Mouse (Mus musculus) urinary bladder, adult 2 months (tissue): ENCODE measurements around the gene Rtraf. TPM values are rescaled to one million over a fixed set of nuclear protein-coding genes. Genes with fewer than 3 reads are reported as not detected.

Source experiments
- DNase-seq: peaks from one replicate; pipeline ENCODE4 v3.0.0; 2022; ENCODE audit warnings: low spot score
- polyA plus RNA-seq: library from polyadenylated mRNA; depleted of rRNA; stranded (reverse); fragments of >200 nt; gene quantifications from 2 replicates; pipeline ENCODE4 v1.2.3, GENCODE M21; 2012

Rtraf gene
- polyA plus RNA-seq, 1 experiment, result 109 TPM

DNA sequence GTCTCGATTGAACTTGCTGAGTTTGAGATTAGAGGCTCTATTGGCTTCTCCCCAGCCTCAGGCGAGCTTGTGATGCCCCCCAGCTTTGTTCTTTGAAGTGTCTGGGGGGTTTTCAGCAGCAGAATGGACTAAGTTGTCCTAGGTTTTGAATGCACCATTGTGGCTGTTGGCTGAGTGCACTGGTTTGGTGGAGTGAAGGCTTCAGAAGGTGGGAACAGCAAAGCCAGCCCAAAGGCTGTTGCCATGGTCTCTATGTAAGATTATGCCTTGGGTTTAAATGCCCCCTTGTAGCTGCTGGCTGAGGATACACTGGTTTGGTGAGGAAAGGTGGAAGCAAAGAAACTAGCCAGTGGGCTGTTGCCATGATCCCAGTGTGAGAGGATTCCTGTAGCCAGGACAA is 23.1 kb downstream of the Rtraf start:
- DNase-seq, result no peak

DNA sequence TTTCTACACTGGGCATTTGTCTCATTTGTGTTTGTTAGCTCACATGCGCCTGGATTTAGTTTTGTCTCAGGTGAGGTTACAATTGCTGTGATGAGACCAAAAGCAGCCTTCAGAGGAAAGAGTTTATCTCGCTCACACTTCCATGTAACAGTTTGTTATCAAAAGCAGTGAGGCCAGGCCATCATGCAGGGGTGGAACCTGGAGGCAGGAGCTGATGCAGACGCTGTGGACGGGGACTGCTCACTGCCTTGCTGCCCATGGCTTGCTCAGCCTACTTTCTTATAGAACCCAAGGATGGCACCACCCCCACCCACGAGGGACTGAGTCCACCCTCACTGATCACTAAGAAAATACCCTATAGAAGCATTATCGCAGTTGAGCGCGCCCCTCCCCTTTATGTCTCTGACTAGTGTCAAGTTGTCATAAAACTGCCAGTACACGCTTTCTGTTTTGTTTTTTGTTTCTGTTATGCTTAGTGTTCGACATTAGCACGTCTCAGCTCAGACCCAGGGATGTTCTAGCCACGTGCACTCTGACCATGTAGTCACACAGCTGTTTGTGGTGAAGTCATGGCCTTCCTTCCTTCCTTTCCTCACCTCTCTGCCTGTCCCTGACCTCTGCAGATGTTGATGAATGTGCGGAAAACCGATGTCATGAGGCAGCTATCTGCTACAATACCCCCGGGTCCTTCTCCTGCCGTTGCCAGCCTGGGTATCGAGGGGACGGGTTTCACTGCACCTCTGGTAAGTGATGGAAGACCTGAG is 26.9 kb downstream of the Rtraf start:
- no peak for DNase-seq

GRCm38 (mm10) chr14:19794881-19795280 is 28.7 kb downstream of the Rtraf start:
- DNase-seq, result no peak

DNA sequence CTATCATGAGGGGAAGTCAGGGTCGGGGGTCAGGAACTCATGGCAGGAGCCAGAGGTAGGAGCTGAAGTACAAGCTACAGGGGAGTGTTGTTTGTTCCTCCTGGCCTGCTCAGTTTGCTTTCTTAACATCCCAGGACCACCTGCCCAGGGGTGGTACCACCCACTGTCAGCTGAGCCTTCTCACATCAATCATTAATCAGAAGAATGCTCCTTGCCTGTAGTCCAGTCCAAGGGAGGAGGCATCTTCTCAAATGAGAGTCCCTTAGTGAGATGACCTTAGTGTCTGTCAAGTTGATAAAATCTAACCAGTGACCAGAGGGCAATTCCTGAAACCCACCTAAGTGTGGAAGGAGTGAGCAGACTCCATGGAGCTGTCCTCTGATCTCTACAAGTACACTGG is 35.2 kb downstream of the Rtraf start:
- DNase-seq, result no peak

GRCm38 (mm10) chr14:19785797-19786588 is 37.6 kb downstream of the Rtraf start:
- DNase-seq, result no peak

GRCm38 (mm10) chr14:19777945-19778344 is 45.7 kb downstream of the Rtraf start:
- no peak for DNase-seq

DNA sequence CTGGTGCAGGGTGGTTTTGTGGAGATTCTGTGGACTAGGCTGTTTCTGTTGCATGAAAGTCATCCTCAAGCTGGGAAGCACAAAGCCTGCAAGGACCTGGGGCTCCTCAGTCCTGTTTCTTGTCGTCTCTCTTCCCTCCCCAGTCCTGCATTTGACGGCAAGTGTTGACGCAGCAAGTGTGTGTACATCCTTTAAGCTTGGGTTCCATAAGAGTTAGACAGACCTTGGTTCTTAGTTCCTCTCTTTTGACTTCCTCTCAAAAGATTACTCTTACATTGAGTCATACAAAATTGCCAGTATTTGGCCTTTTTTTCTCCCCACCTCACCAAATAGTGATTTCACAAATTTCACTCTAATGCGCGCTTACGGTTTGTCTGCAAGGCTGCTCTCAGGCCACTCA is 46.3 kb downstream of the Rtraf start:
- no peak for DNase-seq

GRCm38 (mm10) chr14:19776890-19777289 is 46.7 kb downstream of the Rtraf start:
- DNase-seq, result peak; percentile 39

DNA sequence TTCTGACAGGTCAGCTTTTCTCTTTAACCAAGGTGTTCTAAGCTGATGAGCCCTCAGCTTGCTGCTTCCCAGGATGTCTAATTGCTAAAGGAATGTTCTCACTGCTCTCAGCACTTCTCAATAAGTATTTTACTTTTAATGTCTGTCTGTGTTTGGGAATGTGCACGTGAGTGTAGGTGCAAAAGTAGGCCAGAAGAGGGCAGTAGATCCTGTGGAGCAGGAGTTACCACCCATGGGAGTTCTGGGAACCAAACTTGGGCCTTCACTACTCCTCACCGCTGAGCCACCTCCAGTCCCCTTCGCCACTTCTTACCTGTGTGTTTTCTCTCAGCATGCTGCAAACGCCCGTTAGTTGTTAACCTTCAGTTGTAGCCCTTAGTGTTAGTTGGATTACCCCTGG is 47.4 kb downstream of the Rtraf start:
- DNase-seq, result no peak

DNA sequence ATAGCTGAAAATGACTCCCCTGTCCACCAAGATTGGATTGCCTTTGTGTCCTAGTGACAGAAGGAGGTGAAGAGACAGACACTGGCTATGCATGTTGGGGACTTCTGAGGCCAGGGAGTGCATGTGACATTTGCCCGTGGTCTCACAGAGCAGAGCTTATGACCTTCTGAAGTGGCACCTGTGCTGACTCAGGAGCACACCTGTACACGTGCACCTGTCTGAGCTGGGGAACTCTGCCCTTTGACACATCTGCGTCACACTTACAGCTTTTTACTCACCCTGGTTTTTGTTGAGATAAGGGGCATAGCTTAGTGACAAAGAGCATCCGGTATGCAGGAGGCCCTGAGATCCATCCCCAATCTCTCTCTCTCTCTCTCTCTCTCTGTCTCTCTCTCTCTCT is 48.1 kb downstream of the Rtraf start:
- no peak for DNase-seq

- no peak for DNase-seq
Observed at GRCm38 (mm10) chr14:19774036-19774628, 49.5 kb downstream of the Rtraf start.

DNA sequence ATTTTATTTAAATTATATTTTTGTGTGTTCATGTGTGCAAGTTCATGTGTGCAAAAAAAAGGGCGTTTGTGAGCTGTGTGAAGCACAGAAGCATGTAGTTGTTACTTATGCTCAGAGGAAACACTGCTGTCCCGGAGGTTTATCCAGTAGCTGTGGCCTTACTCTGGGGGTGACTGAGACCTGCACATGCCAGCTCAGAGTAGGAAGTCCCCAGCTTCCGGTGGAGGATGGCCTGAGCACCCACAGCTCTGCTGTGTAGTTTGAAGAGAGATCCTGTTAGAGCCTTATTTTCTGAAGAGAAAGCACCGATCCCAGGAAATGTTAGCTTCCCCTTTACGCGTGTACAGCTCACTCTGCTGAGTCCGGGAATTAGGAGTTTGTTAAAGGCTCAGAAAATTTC is 52.5 kb downstream of the Rtraf start:
- no peak for DNase-seq

- DNase-seq, result no peak
Observed at GRCm38 (mm10) chr14:19769441-19770200, 54.0 kb downstream of the Rtraf start.

DNA sequence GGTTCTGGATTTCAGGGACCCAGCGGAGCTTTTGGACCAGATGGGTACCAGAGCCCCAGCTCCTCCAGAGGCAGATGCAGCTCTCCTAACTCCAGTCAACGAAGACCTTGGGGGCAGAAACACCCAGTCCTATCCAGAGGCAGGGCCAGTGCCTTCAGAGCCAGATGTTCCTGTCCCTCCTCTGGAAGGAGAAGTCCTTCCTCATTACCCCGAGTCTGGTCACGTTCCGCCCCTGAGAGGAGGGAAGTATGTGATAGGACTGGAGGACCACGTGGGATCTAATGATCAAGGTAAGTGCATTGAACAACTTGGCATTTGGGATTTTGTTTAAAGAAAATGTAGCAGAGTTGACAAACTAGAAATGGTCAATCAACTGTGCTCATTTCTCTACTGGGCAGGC is 55.0 kb downstream of the Rtraf start:
- DNase-seq, result no peak

- DNase-seq, result no peak
Observed at GRCm38 (mm10) chr14:19766380-19766649, 57.3 kb downstream of the Rtraf start.

DNA sequence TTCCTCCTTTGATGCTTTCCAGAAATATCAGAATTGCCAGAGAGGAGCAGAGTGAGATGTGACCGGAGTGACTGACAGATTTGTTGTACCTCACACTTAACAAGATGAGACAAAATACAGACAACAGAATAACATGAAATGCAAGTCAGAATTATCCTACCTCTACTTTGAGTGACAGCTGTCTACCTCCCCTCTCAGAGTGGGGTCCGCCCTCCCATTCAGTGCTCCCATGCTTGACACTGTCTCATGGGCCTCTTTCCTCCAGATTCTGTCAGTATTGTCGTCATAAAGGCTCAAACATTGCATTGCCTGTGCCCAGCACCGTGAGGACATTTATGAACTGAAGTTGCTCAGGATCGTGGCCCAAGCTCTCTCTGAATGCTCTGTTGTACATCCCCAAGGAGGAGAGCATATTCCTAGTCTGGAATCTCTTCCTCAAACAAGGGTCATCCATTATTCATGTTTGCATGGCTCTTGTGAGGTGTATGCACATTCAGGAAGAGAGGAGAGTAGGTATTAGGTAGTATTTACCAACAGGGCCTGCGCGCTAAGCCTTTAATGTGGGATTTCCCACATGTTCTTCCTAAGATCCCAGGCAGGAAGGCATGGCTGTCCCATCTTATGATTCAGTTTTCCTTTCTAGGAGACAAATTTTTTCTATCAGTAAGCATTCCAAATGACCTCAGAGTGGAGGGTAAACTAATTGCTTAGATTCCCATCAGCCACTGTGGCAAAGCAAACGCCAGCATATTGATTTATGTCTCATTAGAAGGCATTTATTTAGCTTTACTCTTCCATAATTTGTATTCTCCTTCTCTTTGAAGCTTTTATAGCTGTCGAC is 57.9 kb downstream of the Rtraf start:
- no peak for DNase-seq

GRCm38 (mm10) chr14:19764331-19764730 is 59.3 kb downstream of the Rtraf start:
- DNase-seq, result no peak

- no peak for DNase-seq
Observed at GRCm38 (mm10) chr14:19763527-19763926, 60.1 kb downstream of the Rtraf start.

DNA sequence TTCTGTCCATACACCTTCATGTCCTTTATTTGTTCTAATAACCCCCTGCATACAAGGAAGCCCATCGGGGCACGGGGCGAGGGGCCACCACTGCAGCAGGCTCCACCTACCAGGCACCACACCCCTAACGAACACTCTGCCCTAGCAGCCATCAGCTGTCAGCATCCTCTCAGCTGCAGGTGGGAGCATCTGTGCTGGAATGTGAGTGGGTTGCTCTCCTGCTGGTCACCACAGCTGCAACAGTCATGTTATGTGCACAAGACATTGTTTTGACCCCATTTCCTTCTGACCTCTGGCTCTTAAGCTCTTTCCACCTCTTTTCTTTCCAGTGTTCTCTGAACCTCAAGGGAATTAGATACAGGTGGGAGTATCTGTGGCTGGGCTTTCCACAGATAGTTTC is 61.6 kb downstream of the Rtraf start:
- DNase-seq, result no peak
